Mouse (Mus musculus): ENCODE results near the gene Ocel1. TPM values are rescaled to one million over a fixed set of nuclear protein-coding genes. Genes with fewer than 3 reads are reported as not detected.
A peak's percentile ranks its signal among the peaks of the same experiment; 100 is the strongest.

Ocel1 gene
- polyA plus RNA-seq, 1 experiment from 2014 or later: 6.7 TPM

DNA sequence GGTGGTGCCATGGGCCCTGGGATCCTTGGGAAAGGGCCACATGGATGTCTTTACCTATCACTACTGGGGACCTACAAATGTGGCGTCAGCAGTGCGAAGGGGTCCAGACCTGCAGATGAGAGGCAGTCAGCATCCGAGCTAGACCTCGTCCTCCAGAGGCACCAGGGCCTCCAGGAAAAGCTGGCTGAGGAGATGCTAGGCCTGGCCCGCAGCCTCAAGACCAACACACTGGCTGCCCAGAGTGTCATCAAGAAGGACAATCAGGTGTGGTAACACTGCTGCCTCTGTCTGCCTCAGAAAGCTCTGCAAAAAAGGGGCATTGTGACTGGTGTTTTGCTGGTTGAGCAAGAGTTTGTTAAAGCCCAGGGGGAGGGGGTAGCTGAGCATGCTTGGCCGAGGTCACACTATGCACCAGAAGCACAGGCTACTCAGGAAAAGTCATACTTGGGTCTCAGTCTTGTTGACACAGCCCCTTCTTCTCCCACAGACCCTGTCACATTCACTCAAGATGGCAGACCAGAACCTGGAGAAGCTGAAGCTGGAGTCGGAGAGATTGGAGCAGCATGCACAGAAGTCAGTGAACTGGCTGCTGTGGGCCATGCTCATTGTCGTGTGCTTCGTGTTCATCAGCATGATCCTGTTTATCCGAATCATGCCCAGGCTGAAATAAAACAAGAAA, 1.9 kb upstream of the Ocel1 start:
- Histone ChIP-seq H3K27me3 (replicated peaks) (no peaks in the 10 kb centered on the region), H3K36me3 (peaks cover 5% of the 10 kb centered on the region; the same call in 1 of the 2 replicates), H3K4me3 (replicated peaks) (no peak overlapping the region), H3K9ac (no peak overlapping the region), H3K27ac (no peak overlapping the region), H3K4me1 (replicated peaks) (peaks cover 11% of the 10 kb centered on the region; the same call in 1 of the 2 replicates), H3K9me3 (no peaks in the 10 kb centered on the region), H3K4me2 (replicated peaks) (no peak overlapping the region)
- 92% methylated on average over 10 of the region's 10 CpGs for WGBS
- no peak for ATAC-seq

DNA sequence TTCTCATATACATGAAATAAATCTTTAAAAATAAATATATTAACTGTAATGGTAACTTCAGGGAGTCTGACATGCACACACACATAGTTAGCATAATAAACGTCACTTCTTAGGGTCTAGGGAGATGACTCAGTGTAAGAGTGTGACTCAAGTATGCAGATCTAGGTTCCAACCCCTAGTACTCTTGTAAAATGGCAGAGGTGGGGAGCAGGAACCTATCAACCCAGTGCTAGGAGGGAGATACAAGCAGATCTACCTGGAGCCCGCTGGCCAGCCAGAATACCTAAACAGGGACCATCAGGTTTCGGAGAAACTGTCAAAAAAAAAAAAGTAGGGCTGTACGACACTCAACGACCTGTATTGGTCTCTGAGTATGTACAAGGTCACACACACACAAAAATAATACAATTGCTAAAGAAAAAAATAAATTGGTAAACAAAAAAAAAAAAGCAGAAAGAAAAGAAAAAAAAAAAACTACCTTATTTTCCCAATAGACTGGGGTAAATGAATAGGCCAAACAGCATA, 325 bp upstream of the Ocel1 start:
- peaks cover 14% of the 10 kb centered on the region for H3K36me3 ChIP-seq
- no peak overlapping the region; the same call in 1 of the 2 replicates for H3K27ac ChIP-seq
- peak overlapping the region; percentile 65 for H3K4me3 ChIP-seq (replicated peaks)
- ATAC-seq: no peak
- no peaks in the 10 kb centered on the region for H3K9me3 ChIP-seq
- H3K4me1 ChIP-seq (replicated peaks): peaks cover 20% of the 10 kb centered on the region
- no peaks in the 10 kb centered on the region for H3K27me3 ChIP-seq (replicated peaks)
- 0 out of 2 replicates have a peak overlapping the region, but pooled peaks have one; percentile 24 for H3K9ac ChIP-seq
- 13% methylated on average over 5 of the region's 5 CpGs for WGBS
- peak overlapping the region; percentile 55 for H3K4me2 ChIP-seq (replicated peaks)

DNA sequence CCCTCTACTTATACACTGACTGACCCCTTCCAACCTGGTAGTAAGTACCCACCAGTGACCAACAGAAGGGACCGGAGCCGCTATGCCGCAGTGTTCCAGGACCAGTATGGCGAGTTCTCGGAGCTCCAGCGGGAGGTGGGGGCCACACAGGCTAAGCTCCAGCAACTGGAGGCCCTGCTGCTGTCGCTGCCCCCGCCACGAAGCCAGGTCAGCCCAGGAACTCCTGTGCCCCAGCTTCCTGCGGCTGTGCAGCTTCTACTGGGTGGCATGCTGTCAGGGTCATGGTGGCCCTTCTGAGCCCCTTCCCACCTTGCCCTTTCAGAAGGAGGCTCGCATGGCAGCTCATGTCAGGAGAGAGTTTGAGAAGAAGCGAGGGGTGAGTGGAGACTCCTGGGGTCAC, 1.3 kb downstream of the Ocel1 start:
- H3K9ac ChIP-seq: no peak overlapping the region
- no peak overlapping the region for H3K4me2 ChIP-seq (replicated peaks)
- H3K27me3 ChIP-seq (replicated peaks): no peaks in the 10 kb centered on the region
- no peaks in the 10 kb centered on the region for H3K9me3 ChIP-seq
- H3K27ac ChIP-seq: no peak overlapping the region
- peaks cover 31% of the 10 kb centered on the region for H3K4me1 ChIP-seq (replicated peaks)
- no peak overlapping the region for H3K4me3 ChIP-seq (replicated peaks)
- WGBS: 82% methylated on average over 12 of the region's 12 CpGs
- ATAC-seq: no peak
- H3K36me3 ChIP-seq: peaks cover 25% of the 10 kb centered on the region

DNA sequence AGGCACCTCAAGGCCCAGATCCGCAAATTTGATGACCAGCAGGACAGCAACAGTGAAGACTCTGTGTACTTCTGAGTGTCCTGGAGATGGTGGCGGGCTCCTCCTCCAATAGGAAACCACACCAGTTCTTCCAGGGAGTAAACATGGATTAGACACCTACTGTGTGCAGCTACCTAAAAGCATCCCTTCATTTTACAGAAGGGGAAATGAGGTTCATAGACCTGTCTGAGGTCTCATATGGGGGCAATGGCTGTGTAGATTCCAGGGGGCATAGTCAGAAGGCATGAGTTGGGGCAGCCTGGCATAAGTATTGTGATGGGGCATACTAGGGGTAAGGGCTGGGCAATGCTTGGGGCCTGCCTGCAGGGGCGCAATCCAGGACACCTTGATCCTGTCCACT, 1.9 kb downstream of the Ocel1 start:
- Histone ChIP-seq H3K27me3 (replicated peaks) (no peaks in the 10 kb centered on the region), H3K4me3 (replicated peaks) (no peak overlapping the region), H3K4me1 (replicated peaks) (peaks cover 28% of the 10 kb centered on the region), H3K27ac (no peak overlapping the region), H3K9me3 (no peaks in the 10 kb centered on the region), H3K9ac (no peak overlapping the region), H3K36me3 (peaks cover 30% of the 10 kb centered on the region), H3K4me2 (replicated peaks) (no peak overlapping the region)
- ATAC-seq: no peak
- 90% methylated on average over 3 of the region's 3 CpGs for WGBS

DNA sequence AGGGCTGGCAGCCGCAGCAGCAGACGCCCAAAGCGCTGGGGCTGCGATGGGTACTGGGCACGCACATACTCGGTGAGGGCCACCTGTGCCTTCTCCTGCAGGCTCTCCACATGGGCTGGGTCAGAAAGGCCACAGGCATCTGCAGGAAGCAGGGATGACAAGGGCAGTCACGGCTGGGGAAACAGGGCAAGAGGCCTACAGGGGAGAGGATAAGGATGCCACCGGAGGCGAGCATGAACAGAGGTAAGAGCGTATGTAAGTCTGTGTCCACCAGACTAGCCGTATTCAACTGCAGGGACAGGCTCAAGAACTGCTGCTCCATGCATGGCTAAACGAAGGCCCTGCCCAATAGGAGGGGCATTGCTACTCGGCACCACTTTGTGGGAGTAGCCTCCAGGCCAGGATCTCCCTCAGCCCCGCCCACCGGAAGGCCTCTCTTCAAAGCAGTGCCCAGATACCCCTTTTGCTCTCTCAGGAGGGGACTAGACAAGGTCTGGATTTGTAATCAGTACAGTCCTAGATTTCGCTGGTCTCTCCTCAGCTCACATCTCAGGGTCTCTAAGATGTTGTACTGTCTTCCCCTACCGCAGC, 3.6 kb downstream of the Ocel1 start:
- Histone ChIP-seq H3K27me3 (replicated peaks) (no peaks in the 10 kb centered on the region), H3K9me3 (no peaks in the 10 kb centered on the region), H3K9ac (no peak overlapping the region), H3K36me3 (peaks cover 25% of the 10 kb centered on the region), H3K4me2 (replicated peaks) (no peak overlapping the region), H3K27ac (peak overlapping the region; percentile 64; the same call in 1 of the 2 replicates), H3K4me1 (replicated peaks) (peaks cover 42% of the 10 kb centered on the region), H3K4me3 (replicated peaks) (no peak overlapping the region)
- WGBS: 82% methylated on average over 17 of the region's 17 CpGs
- ATAC-seq: no peak

DNA sequence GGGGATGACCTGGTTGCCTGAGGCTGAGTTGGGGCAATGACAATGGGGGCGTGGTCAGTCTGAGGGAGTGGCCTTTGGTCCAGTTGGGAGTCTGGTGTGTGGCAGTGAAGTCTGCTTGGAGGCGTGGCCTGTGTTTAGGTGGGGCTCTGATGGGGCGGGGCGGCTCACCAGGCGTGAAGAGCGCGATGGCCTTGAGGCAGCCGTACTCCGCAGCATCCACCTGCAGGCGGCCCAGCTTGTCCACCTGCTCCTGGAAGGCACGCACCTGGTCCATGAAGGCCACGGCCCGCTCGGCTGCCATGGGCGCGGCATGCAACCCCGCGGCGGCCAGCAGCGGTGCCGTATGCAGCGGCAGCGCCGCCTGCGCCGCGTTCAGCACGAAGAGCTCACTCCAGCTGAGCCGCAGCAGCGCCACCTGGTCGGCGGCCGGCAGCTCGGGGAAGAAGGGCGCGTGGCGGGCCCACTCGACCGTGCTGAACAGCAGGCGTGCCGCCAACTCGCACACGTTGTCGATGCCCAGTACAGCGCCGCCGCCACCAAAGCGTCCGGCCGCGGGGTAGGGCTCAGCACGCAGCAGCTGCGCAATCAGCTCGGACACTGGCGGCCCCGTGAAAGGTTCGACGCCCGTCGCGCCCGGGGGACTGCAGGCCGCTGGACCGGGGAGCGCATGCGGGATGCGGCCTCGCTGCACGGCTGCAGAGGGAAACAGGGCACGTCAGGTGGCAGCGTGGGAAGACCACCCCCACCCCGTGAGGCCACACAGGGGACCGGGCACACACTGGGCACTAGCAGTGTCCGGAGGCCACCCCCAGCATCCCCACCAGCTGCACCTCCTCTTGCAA, 4.7 kb downstream of the Ocel1 start:
- peak; percentile 52 for ATAC-seq
- Histone ChIP-seq H3K9me3 (no peaks in the 10 kb centered on the region), H3K27me3 (replicated peaks) (no peaks in the 10 kb centered on the region), H3K9ac (peak overlapping the region; percentile 27), H3K36me3 (peaks cover 25% of the 10 kb centered on the region), H3K4me1 (replicated peaks) (peaks cover 45% of the 10 kb centered on the region), H3K4me3 (replicated peaks) (peak overlapping the region; percentile 20), H3K4me2 (replicated peaks) (peak overlapping the region; percentile 61), H3K27ac (peak overlapping the region; percentile 64)
- 14% methylated on average over 74 of the region's 74 CpGs for WGBS

DNA sequence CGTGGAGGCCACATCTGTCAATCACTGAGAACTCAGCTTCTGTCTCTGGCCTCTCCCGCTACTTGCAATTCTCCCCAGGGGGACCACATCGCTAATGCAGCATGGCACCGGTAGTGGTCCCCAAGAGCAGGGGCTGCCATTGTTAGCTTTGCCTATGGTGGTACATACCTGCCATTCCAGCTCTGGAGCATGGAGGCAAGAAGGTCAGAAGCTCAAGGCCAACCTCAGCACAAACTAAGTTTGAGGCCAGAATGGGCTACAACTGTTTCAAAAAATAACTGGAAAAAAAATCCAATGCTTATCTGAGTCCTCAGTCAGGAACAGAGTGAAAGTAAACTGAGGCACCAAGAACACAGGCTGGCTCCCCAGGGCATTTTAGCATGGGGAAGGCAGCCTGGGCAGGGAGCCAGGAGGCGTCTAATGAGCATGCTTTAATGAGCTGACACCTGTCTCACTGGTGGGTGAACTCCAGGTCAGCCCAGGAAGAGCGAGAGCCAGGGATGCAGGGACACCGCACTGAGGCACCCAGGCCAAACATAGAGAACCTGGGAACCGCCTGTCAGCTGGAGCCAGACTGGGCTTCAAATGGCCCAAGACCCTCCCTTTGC, 5.4 kb downstream of the Ocel1 start:
- peak overlapping the region; percentile 61 for H3K4me2 ChIP-seq (replicated peaks)
- H3K4me1 ChIP-seq (replicated peaks): peaks cover 44% of the 10 kb centered on the region
- WGBS: 58% methylated on average over 8 of the region's 8 CpGs
- H3K4me3 ChIP-seq (replicated peaks): peak overlapping the region; percentile 20; the same call in 1 of the 2 replicates
- no peaks in the 10 kb centered on the region for H3K27me3 ChIP-seq (replicated peaks)
- no peaks in the 10 kb centered on the region for H3K9me3 ChIP-seq
- peak overlapping the region; percentile 64; the same call in 1 of the 2 replicates for H3K27ac ChIP-seq
- peak overlapping the region; percentile 27; the same call in 1 of the 2 replicates for H3K9ac ChIP-seq
- H3K36me3 ChIP-seq: peaks cover 25% of the 10 kb centered on the region
- ATAC-seq: no peak

DNA sequence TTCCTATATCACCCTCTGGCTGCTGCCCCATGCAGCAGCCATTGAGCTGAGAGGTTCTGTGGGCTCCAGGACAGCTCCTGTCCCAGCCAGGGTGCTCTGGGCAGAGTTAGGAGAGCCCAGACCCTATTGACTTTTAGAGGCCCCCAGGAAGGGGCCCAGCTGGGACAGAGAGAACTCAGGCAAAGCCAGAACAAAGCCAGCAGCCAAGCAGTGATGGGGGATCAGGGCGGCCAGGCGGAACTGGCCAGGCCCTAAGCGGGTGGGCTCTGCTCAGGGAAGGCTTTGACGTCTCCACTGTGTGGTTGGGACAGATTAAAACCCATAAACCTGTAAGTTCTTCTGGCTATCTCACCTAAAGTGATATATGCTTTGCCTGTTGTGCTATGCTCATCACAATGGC, 7.9 kb downstream of the Ocel1 start:
- Histone ChIP-seq H3K27ac (0 out of 2 replicates have a peak overlapping the region, but pooled peaks have one; percentile 4), H3K36me3 (peaks cover 25% of the 10 kb centered on the region), H3K9me3 (no peaks in the 10 kb centered on the region), H3K27me3 (replicated peaks) (no peaks in the 10 kb centered on the region), H3K4me3 (replicated peaks) (peak overlapping the region; percentile 88), H3K4me1 (replicated peaks) (peaks cover 60% of the 10 kb centered on the region), H3K4me2 (replicated peaks) (peak overlapping the region; percentile 90), H3K9ac (peak overlapping the region; percentile 92)
- no peak for ATAC-seq
- WGBS: 73% methylated on average over 4 of the region's 4 CpGs

DNA sequence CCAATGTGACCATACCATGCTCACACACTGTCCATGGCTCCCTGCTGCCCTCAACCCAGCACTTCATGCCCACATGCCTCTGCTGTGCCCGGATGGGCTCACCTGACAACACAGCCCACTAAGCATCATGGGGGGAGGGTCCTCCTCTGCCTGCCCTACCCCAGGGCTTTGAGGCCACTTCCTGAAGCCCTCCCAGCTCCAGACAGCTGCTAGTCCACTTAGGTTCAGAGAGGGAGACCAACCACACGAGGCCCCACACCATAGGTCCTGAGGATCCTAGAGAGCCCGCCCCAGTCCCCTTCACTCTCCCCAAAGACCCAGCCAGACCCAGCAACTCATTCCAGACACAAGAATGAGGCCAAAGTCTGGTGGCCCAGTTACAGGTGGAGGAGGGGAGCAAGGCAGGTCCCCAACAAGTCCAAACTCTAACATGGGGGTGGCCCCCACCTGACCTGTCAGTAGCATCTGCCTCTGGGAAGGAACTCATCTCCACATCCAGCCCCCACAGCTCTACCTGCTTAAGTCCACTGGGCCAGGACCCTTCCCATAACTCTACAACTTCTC, 8.5 kb downstream of the Ocel1 start:
- Histone ChIP-seq H3K4me3 (replicated peaks) (peak overlapping the region; percentile 88), H3K9me3 (no peaks in the 10 kb centered on the region), H3K9ac (peak overlapping the region; percentile 92), H3K4me2 (replicated peaks) (peak overlapping the region; percentile 90), H3K36me3 (peaks cover 21% of the 10 kb centered on the region), H3K4me1 (replicated peaks) (peaks cover 61% of the 10 kb centered on the region), H3K27me3 (replicated peaks) (no peaks in the 10 kb centered on the region), H3K27ac (0 out of 2 replicates have a peak overlapping the region, but pooled peaks have one; percentile 4)
- 38% methylated on average over 3 of the region's 3 CpGs for WGBS
- no peak for ATAC-seq

DNA sequence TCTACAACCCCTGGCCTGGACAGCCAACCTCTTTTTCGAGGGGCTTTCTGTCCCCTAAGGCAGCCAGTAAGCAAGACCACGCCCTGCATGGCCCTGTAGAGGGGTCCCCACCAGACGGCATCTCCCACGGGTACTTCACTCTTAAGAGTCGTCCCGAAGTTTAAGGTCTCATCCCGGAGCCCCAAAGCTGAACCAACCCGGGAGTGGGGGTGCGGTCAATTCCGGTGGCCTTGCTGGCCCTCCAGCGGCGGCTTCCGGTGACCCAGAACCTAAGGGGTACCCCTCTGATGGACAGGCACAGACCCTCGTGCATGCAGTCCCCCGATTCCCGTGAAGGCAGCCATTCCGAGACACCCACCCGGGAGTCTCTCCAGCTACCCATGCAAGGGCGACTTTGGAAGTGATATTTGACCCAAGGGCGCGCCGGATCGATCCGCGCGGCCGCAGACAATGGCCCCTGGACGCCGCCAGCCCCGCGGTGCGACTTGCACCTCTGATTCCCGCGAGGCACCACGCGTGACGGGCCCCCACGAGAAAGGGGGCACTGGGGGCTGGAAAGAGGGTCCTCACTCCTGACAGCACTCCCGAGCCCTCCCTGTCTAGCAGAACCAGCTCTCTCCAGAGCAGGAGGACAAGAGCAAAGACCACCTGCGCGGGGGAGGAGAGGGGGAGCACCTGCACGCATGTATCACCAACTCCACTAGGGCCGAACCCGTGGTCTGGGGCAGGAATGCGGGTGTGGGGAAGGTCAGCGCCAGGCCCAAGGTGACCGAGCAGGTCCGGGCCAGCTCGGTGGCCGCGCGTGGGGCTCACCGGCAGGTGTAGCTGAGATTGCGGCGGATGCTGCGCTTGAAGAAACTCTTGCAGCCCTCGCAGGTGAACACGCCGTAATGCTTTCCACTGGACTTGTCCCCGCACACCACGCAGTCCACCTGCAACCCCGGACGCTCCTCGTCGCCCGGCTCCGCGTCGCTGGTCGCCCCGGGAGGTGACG, 9.4 kb downstream of the Ocel1 start:
- no peaks in the 10 kb centered on the region for H3K27me3 ChIP-seq (replicated peaks)
- peaks cover 15% of the 10 kb centered on the region for H3K36me3 ChIP-seq
- WGBS: under 1% methylated on average over 70 of the region's 72 CpGs
- peak overlapping the region; percentile 94 for H3K27ac ChIP-seq
- peak overlapping the region; percentile 92 for H3K9ac ChIP-seq
- peak overlapping the region; percentile 90 for H3K4me2 ChIP-seq (replicated peaks)
- no peaks in the 10 kb centered on the region for H3K9me3 ChIP-seq
- H3K4me1 ChIP-seq (replicated peaks): peaks cover 56% of the 10 kb centered on the region
- ATAC-seq: no peak
- H3K4me3 ChIP-seq (replicated peaks): peak overlapping the region; percentile 88

Measured in intestine, embryonic 15.5 days (tissue).